Mouse (Mus musculus) midbrain, embryonic 11.5 days (tissue): ENCODE data around the gene Lcorl. TPM values are rescaled to one million over a fixed set of nuclear protein-coding genes. Genes with fewer than 3 reads are reported as not detected.

Source experiments
- ATAC-seq: fragments of 200-750 bp; cut with Nextera tagmentation; 2 replicates; pipeline ENCODE4 v1.8.0; 2017; ENCODE audit warnings: moderate TSS enrichment, moderate library complexity; ENCODE audit not compliant: low FRiP score
- DNase-seq: peaks from one replicate; pipeline ENCODE4 v3.0.0; 2015; ENCODE audit warnings: low spot score; ENCODE audit errors: missing footprints
- H3K27ac ChIP-seq: fragments of 300-500 bp; sonication (generic); 2 replicates; pipeline ENCODE4 v1.5.1; 2014; ENCODE audit warnings: low read depth, low read length
- H3K27me3 ChIP-seq: fragments of 300-500 bp; sonication (generic); 2 replicates; pipeline ENCODE4 v1.6.1; 2014; ENCODE audit warnings: mild to moderate bottlenecking, low read length, moderate library complexity, mixed read lengths; ENCODE audit not compliant: control insufficient read depth, insufficient read depth
- H3K36me3 ChIP-seq: fragments of 300-500 bp; sonication (generic); 2 replicates; pipeline ENCODE4 v1.6.1; 2014; ENCODE audit warnings: mild to moderate bottlenecking, low read length, moderate library complexity, mixed read lengths; ENCODE audit not compliant: control insufficient read depth, insufficient read depth
- H3K4me1 ChIP-seq: fragments of 300-500 bp; sonication (generic); 2 replicates; pipeline ENCODE4 v1.6.1; 2014; ENCODE audit warnings: low read length; ENCODE audit not compliant: control insufficient read depth, insufficient read depth
- H3K4me2 ChIP-seq: fragments of 300-500 bp; sonication (generic); 2 replicates; pipeline ENCODE4 v1.6.1; 2014; ENCODE audit warnings: mild to moderate bottlenecking, moderate library complexity
- H3K4me3 ChIP-seq: fragments of 300-500 bp; sonication (generic); 2 replicates; pipeline ENCODE4 v1.5.1; 2014; ENCODE audit warnings: low read depth, low read length
- H3K9ac ChIP-seq: fragments of 300-500 bp; sonication (generic); 2 replicates; pipeline ENCODE4 v1.6.1; 2014; ENCODE audit warnings: low read length
- H3K9me3 ChIP-seq: fragments of 300-500 bp; sonication (generic); 2 replicates; pipeline ENCODE4 v1.6.1; 2016; ENCODE audit warnings: low read length; ENCODE audit not compliant: control insufficient read depth
- WGBS: fragments of 180-500 bp; shearing (Covaris S2); extraction: QIAGEN DNeasy Blood & Tissue Kit; methylation state at CpG from one replicate; pipeline ENCODE4 v1.1.7; 2014; 5-methylcytosine and 5-hydroxymethylcytosine counted together
- polyA plus RNA-seq: library from polyadenylated mRNA; unstranded; fragments of >200 nt; fragmentation: Nextera tagmentation; extraction: Ambion mirVana; gene quantifications from 2 replicates; pipeline ENCODE4 v1.2.1, GENCODE M21; 2014

Gene Lcorl
- 41.1 and 45.5 TPM in 2 replicates for polyA plus RNA-seq

DNA sequence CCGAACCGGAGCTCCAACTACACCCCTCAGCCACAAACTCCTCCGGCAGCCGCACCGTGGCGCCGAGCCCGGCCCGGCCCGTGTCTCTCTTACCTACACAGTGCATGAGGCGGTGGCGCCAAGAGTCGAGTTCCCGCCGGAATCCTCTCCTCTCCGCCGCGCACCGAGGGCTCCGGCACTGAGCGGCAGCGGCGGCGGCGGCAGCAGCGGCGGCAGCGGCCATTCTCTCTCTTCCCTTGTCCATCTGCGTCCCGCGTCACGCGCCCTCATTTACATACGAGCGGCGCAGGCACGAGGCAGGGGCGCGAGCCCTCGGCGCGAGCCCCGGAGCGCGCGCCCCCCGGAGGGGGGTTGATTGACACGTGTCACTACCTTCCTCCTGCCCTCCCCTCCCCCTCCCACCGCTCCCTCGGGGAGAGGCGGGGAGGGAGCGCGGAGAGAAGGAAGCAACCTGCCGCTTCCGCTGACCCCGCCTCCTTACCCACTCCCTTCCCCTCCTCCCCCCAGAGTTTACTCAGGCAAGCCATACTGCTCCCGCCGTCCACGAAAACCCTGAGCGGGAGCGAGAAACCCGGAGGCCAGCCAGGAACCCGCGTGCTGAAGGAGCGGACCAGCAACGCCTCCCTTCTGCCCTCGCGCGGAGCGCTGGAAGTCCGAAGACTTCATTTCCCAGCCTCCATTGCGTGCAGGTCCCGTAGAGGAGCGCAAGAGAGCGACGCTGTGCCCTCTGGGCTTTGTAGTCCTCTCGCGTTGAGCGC lies at the start of gene Lcorl:
Gene Lcorl, minus strand, starts transcription at position 362 of the 758 bp plus-strand sequence.
- H3K36me3 ChIP-seq: no peaks in the 10 kb centered on the region
- no peaks in the 10 kb centered on the region for H3K4me1 ChIP-seq
- H3K9ac ChIP-seq: peak within 1 kb of the TSS; percentile 98
- peak within 1 kb of the TSS; percentile 94 for H3K4me3 ChIP-seq
- H3K27me3 ChIP-seq: no peaks in the 10 kb centered on the region
- WGBS: under 1% methylated on average over 63 of the region's 79 CpGs
- no peaks in the 10 kb centered on the region for H3K9me3 ChIP-seq
- DNase-seq (peak; percentile 100), ATAC-seq (peak; percentile 95)
- H3K4me2 ChIP-seq: peak within 1 kb of the TSS; percentile 55
- peak within 1 kb of the TSS; percentile 98 for H3K27ac ChIP-seq

DNA sequence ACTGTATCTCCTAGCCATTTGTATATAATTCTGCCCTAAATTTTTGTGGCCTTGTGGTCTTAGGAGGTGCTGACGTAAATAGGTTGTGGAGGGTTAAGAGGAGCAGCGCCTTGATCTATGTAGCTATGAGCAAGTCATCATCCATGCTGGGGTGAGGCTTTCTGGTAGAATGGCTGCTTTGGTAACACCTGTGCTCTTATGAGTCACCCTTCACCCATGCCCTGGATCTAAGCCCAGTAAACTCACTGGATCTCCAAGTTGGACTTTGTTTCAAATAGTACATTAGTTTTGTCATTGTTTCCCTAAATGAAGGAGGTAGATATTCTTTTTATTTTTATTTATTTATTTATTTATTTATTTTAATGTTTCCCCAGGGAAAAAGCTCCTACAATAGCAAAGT lies 47.3 kb upstream of the Lcorl start:
- Histone ChIP-seq H3K9ac (no peak overlapping the region), H3K4me1 (no peaks in the 10 kb centered on the region), H3K4me2 (no peak overlapping the region), H3K36me3 (no peaks in the 10 kb centered on the region), H3K27me3 (no peaks in the 10 kb centered on the region), H3K9me3 (no peaks in the 10 kb centered on the region), H3K27ac (no peak overlapping the region), H3K4me3 (no peak overlapping the region)
- 96% methylated on average over 2 of the region's 2 CpGs for WGBS
- no peak for ATAC-seq
- no peak for DNase-seq

DNA sequence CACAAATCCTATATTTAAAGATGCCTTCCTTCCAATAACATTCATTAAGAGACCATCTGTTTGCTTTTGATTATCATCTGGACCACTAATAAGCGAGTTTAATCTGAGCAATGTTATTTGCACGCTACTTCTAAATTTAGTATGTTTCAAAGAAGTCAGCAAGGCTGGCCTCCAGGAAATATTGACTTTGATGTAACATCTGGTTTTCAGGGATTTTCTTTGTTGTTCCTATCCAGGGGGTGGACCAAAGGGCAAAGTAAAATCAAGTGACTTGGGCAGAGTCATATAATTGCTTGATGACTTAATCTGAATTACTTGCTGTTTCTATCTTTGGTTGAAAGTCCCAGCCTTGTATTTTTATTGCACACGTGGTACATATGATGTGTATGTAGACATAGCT lies 45.8 kb upstream of the Lcorl start:
- H3K4me3 ChIP-seq: no peak overlapping the region
- H3K27me3 ChIP-seq: no peaks in the 10 kb centered on the region
- H3K27ac ChIP-seq: no peak overlapping the region
- H3K9me3 ChIP-seq: no peaks in the 10 kb centered on the region
- no peak overlapping the region for H3K9ac ChIP-seq
- H3K36me3 ChIP-seq: no peaks in the 10 kb centered on the region
- no peak for ATAC-seq
- peak; percentile 2 for DNase-seq
- H3K4me1 ChIP-seq: no peaks in the 10 kb centered on the region
- H3K4me2 ChIP-seq: no peak overlapping the region
- 71% methylated on average over 3 of the region's 3 CpGs for WGBS

DNA sequence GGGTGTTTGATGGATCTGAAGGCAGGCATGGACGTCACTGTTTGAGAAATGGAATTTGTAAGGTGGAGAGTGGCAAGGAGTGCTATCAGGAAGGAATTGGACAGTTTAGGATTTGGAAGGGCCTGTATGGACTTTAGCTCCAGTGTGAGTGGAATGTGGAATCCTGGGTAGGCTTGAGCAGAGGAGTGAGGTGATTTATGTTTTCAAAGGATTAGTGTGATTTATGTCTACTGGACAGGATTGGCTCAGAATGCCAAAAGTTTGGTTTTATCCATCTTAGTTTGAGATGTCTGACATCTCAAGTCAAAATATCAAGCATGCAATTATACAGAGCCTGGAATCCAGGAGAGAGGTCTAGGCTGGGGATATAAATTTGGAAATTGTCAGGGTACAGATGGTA lies 37.9 kb upstream of the Lcorl start:
- WGBS: 84% methylated on average over 1 of the region's 1 CpGs
- H3K4me1 ChIP-seq: no peaks in the 10 kb centered on the region

DNA sequence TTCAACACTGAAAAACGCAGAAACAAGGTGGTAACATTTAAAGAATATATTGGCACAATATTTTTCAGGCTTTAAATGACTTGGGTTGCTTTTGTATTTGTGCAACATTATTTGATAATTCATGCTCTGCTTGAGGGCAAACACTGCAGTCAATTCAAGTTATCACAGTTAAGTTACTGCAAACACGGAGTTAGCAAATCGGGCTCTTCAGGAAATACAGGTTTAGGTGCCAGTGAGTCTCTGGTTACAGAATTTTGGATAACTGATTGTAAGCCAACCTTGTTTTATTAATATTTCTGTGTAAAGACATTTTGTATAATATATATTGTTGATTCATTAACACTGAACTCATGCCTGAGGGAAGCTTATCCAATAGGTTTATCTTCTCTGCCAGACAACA lies 36.3 kb upstream of the Lcorl start:
- WGBS: 86% methylated on average over 3 of the region's 3 CpGs
- no peak for DNase-seq

More for the DNA sequence above, 37.9 kb upstream of the Lcorl start:
- Histone ChIP-seq H3K27ac (no peak overlapping the region), H3K9ac (no peak overlapping the region), H3K4me2 (no peak overlapping the region), H3K9me3 (no peaks in the 10 kb centered on the region), H3K4me3 (no peak overlapping the region), H3K27me3 (no peaks in the 10 kb centered on the region), H3K36me3 (no peaks in the 10 kb centered on the region)
- ATAC-seq: no peak
- no peak for DNase-seq

DNA sequence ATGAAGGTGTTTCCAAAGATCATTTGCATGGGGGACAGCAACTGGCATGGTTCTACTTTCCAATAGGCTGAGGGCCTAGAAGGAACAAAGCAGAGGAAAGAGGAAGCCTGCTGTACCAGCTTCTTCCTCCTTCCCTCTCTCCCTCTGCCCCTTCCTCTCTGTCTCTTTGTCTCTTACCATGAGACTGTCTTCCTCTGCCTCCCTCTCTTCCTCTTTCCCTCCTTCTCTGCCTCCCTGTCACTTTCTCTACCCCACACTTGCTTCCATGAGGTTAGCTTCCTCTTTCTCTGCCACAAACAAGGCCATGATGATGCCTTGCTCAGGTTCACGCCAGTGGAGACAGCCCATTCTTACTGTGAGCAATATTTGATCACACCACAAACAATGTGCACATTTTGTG lies 18.9 kb upstream of the Lcorl start:
- Histone ChIP-seq H3K4me3 (no peak overlapping the region), H3K27me3 (no peaks in the 10 kb centered on the region), H3K9me3 (no peaks in the 10 kb centered on the region), H3K36me3 (no peaks in the 10 kb centered on the region), H3K4me1 (no peaks in the 10 kb centered on the region), H3K9ac (no peak overlapping the region), H3K4me2 (no peak overlapping the region), H3K27ac (no peak overlapping the region)
- ATAC-seq: no peak
- no peak for DNase-seq
- WGBS: 100% methylated on average over 1 of the region's 1 CpGs

More for the DNA sequence above, 36.3 kb upstream of the Lcorl start:
- Histone ChIP-seq H3K27ac (no peak overlapping the region), H3K4me1 (no peaks in the 10 kb centered on the region), H3K4me2 (no peak overlapping the region), H3K9me3 (no peaks in the 10 kb centered on the region), H3K9ac (no peak overlapping the region), H3K27me3 (no peaks in the 10 kb centered on the region), H3K4me3 (no peak overlapping the region), H3K36me3 (no peaks in the 10 kb centered on the region)
- ATAC-seq: no peak

DNA sequence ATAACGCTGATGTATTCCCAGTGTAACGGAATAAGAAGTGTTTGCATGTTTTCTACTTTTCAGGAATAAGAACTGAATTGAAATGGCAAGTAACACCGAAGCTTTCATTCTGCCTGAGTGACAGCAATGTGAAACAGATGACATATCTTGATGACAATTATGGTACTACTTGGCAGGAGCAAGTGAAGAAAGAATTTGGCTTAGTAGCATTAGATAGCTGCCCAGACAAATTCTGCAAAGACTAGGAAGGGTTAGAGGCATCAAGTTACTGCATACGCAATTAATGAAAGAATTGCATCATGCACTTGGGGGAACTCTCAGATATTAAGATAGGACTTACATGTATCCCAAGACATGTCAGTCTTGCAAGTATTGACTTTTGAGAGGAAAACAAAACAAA lies 18.1 kb upstream of the Lcorl start:
- Histone ChIP-seq H3K9me3 (no peaks in the 10 kb centered on the region), H3K9ac (no peak overlapping the region), H3K4me1 (no peaks in the 10 kb centered on the region), H3K4me3 (no peak overlapping the region), H3K36me3 (no peaks in the 10 kb centered on the region), H3K27ac (no peak overlapping the region), H3K4me2 (no peak overlapping the region), H3K27me3 (no peaks in the 10 kb centered on the region)
- no peak for DNase-seq
- no peak for ATAC-seq
- WGBS: 93% methylated on average over 4 of the region's 4 CpGs

DNA sequence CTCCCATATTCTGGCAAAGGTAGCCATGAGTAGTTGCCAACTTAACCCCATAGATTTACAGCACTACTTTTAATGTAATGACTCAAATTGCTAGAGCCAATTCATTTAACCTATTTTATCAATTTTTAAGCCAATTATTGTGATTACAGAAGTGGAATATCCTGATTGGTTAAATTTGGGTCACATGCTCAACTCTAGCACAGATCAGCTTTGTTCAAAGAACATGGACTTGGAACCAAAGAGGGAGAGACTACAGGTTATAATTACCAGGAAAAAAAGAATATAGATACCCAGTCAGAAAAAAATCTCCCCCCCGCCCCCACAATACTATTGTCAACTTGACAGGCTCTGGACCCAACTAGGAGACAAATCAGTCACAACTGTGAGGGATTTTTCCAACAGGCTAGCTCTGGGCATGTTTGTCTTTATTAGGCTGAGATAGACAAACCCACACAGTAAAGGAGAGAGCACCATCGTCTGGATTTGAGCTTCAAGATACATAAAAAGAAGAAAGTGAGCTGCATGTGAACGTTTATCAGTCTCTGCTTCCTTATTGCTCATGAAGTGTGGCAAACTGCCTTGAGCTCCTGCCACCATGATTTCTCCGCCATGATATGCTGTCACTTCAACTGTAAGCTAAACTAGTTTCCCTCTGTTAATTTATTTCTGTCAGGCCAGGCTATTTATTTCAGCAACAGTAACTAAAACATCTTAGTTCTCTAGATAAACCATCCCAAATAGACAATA lies 17.0 kb upstream of the Lcorl start:
- no peak for ATAC-seq
- no peaks in the 10 kb centered on the region for H3K4me1 ChIP-seq
- no peaks in the 10 kb centered on the region for H3K27me3 ChIP-seq
- no peak overlapping the region for H3K4me3 ChIP-seq
- H3K27ac ChIP-seq: no peak overlapping the region
- DNase-seq: peak; percentile 59
- WGBS: 85% methylated on average over 4 of the region's 4 CpGs
- H3K9me3 ChIP-seq: no peaks in the 10 kb centered on the region
- H3K4me2 ChIP-seq: no peak overlapping the region
- H3K36me3 ChIP-seq: no peaks in the 10 kb centered on the region
- no peak overlapping the region for H3K9ac ChIP-seq

DNA sequence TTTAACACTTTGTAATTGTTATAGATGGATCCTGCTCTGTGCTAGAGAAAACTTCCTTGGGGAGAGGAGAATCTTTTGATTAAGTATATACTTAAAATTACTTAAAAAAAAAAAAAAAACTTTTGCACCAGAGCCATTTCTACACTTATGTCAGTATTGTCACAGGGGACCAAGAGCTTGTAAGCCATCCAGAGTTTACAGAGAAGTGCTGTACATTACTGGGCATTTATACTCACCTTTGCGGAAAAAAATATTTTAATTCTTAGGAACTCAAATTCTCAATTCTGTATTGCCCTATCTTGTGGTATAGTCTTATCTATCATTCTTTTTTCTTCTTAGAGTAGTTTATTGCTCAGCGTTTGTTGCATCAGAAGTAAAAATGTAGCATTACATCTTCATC lies 953 bp upstream of the Lcorl start:
- WGBS: 74% methylated on average over 2 of the region's 2 CpGs
- DNase-seq: peak; percentile 77
- H3K27me3 ChIP-seq: no peaks in the 10 kb centered on the region

More for the DNA sequence above, 953 bp upstream of the Lcorl start:
- ATAC-seq: no peak
- Histone ChIP-seq H3K4me2 (peak overlapping the region; percentile 55), H3K4me3 (peak overlapping the region; percentile 94), H3K36me3 (no peaks in the 10 kb centered on the region), H3K9ac (no peak overlapping the region), H3K9me3 (no peaks in the 10 kb centered on the region), H3K4me1 (no peaks in the 10 kb centered on the region), H3K27ac (no peak overlapping the region)
